Mouse (Mus musculus) kidney, adult 11 months (tissue): Measurements from ENCODE around the gene Cfap45.

Experiments
- DNase-seq: peaks from one replicate; pipeline ENCODE4 v3.0.0; 2022

Gene Cfap45

GRCm38 (mm10) chr1:172567758-172568157 lies 47.2 kb downstream of the Cfap45 start:
- no peak for DNase-seq

GRCm38 (mm10) chr1:172580116-172580515 lies 59.5 kb downstream of the Cfap45 start:
- DNase-seq: no peak

GRCm38 (mm10) chr1:172582436-172582835 lies 61.8 kb downstream of the Cfap45 start:
- DNase-seq: no peak

DNA sequence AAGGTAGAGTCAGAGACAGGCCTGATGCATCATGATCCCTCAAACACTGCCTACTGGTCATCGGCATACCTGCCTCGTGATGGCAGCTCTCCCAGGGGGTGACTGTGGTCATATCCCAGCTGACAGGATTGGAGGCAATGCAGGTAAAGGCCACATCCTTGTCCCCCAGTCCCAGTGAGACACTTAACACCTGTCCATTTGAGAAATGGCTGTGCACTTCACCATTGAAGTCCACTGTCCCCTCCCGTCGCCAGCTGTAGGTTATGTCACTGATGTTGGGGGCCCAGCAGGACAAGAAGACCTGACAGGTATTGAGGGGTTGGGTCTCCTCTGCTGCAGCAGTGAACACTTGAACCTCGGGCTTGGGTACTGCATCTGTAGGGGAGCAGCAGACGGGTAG lies 63.7 kb downstream of the Cfap45 start:
- no peak for DNase-seq

GRCm38 (mm10) chr1:172585026-172585425 lies 64.4 kb downstream of the Cfap45 start:
- DNase-seq: no peak

- no peak for DNase-seq
Measured at GRCm38 (mm10) chr1:172585612-172586567, 65.3 kb downstream of the Cfap45 start.

DNA sequence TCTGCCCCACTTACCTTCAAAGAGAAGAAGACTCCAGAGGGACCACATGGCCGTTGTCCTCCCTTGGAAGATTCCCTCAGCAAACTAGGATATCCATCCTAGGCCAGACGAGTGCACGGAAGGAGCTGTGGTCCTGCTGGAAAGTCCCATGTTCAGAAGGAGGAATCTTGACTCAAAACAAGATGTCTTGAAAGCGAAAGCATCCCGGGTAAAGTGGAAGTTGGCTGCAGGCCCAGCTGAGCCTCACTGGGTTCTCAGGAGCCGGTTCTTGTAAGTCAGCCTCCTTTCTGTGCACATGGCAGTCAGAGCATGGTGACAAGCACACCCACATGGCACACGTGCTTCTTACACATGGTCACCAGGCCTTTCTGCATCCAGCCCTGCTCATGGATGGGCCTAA lies 69.8 kb downstream of the Cfap45 start, which contains the start of gene Slamf8:
Gene Slamf8, minus strand, starts transcription at position 184 of the 400 bp plus-strand sequence.
- DNase-seq: no peak

DNA sequence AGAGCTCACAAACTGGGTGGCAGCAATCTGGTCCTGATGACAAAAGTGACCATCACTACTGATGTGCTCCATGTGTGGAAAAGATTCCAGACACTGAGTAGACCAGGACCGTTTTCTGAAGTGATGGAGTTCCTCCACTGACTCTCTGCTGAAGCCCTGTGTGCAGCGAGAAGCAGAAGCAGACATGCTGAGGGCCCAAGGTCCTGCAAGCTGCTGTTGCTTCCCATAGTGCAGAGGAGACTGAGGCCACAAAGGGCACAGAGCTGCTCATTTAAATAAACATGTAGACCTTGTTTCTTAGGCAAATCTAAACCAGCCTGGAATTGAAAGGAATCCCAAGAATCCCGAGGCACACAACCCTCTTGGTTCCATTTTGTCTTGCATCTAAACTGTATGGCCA lies 72.7 kb downstream of the Cfap45 start:
- no peak for DNase-seq

- no peak for DNase-seq
Measured at GRCm38 (mm10) chr1:172593956-172594355, 73.4 kb downstream of the Cfap45 start.

DNA sequence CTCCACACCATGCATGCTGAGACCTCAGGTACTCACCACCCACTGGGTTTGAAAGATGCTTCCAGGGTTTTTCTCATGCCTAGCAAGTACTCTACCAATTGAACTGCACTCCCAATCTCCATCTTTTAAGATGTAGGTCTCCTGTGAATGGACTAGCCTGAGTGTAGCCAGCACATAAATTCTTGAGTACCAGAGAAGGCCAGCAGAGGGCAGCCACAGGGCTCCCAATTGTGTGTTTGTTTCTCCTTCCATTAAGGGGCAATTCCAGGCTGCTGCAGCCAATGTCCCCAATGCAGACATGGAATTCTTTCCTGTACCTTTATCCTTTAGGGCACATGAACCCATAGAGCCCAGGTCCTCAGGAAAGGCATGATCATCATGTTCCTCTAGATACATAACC lies 73.9 kb downstream of the Cfap45 start:
- DNase-seq: peak; percentile 12
